Mouse (Mus musculus) left cerebral cortex, adult 18-20 months (tissue): ENCODE measurements around the gene Palld. TPM values are rescaled to one million over a fixed set of nuclear protein-coding genes. Genes with fewer than 3 reads are reported as not detected.

Experiments used
- DNase-seq, 2 experiments: peaks; one replicate each; pipeline ENCODE4 v3.0.0; 2021 to 2022; ENCODE audit warnings: low spot score in 2 of 2, mixed read lengths in 1 of 2
- long read RNA-seq, 2 experiments: library from polyadenylated mRNA; stranded (forward); transcript quantifications; one replicate each; pipeline ENCODE4 v2.0.0; 2021
- total RNA-seq, 2 experiments: library from RNA; stranded (reverse); gene quantifications; 2 replicates each; pipeline ENCODE4 v1.2.3; 2021

Palld gene
- total RNA-seq = 1 to 10 TPM; 3.8 to 4.4 TPM
- long read RNA-seq, experiment 1, full-length matches to known transcripts = 2 of 8 reads
- long read RNA-seq, experiment 1, partial matches to known transcripts = 1 of 8 reads
- long read RNA-seq, experiment 1, other reads (novel, unspliced or antisense) = 5 of 8 reads
- long read RNA-seq, experiment 2, full-length matches to known transcripts = 1 of 1 reads
- long read RNA-seq, experiment 2, partial matches to known transcripts = 0 of 1 reads
- long read RNA-seq, experiment 2, other reads (novel, unspliced or antisense) = 0 of 1 reads

GRCm38 (mm10) chr8:61902521-61902920 is at the start of gene Palld:
Palld (minus strand) TSS chr8:61902690.
- DNase-seq = no peak

DNA sequence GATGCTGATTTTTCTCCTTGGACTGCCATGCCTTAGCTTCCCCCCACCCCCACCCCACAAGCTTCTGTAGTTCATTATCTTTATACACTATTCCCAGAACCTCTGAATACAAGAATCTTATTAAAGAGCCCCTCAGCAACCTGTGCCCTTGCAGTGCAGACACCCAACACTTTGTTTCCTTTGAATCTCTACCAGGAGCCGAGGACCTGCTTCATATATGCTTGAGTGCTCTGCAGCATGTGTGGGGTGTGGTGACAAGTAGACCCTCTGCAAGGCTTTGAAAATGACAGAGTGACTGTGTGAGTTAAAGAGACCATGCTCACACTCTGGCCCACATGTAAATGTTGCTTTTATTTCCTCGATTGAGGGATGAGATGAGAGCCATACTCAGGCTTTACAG is 35.1 kb upstream of the Palld start:
- no peak for DNase-seq

GRCm38 (mm10) chr8:61933243-61933642 is 30.8 kb upstream of the Palld start:
- no peak for DNase-seq

DNA sequence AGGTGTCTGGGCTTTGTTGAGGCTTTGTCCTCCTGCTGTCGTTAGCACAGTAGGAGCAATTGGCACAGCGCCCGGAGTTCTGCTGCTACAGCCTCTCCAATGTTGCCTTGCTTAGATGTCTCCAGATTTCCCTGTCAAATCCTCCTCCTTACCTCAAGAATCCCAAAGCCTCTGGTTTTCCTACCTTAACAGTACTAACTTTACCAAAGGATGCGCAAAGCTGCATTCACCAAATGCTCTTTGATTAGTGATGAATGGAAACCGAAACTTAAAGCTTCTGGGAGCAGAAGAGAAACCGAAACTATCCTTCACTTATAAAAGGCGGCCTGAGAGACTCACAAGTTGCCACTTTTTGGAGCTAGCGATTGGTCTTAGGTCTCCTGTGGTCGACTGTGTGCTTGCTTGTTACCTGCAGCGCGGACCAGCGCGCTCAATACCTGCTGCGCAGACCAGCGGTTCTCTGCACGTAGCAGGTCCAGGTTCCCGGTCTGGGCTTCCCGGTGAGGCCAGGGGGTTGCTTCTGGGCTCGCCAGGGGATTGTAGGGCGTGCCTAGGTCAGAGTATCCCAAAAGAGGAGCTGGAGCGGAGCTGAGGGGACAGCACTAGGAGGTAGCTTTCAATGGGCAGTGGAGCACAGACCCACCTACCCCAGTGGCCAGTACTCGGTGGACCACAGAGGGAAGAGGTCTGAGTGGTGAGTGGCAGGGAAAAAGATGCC is 25.4 kb upstream of the Palld start, which contains the start of gene Ddx60:
Gene Ddx60 (plus strand): TSS at position 311 of the 718 bp plus-strand sequence.
- DNase-seq = peak; percentile 65 to 71

DNA sequence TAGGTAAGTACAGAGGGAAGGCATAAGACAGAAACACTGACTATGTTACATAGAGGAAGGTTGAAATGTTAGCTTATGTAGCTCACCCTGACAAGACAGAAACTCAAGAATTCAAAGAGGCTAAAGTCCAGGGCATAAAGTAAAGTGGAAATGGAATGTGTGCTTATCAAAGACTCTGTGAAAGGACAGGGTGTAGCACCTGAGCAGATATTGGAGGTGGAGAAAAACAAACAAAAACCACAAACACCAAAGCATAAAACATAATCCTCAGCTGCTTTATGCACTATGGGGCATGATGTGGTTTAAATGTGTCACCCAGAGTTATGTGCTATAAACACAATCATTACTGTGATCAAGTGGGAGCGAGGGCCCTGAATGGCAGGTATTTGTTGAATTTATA is 22.0 kb upstream of the Palld start:
- DNase-seq = no peak

DNA sequence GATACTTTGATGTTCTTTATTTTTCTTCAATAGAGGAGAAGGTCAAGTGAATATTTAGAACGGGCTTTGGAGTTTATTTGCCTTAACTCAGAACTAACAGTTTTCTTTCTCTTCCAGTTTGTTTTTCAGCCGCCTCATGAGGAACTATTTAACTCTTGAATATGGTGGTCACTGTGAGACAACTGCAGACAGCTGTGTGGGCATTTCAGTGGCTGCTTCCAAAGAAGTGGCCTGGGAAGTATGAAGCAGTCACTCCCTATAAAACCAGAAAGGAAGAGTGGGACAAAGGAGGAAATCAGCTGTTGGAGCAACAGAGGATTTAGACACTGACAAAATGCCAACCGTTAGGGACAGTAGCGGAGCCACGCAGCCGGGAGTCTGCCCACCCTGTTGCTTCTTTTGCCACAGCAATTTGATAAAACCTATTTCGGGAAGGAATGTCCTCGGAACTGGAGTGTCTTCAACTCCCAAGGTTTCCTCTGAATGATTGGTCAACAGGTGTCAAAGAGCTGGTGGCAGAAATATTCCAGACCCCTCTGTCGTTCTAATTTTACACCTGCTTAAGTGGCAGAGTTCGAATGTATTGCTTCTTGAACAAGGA is 19.1 kb upstream of the Palld start:
- DNase-seq = no peak

GRCm38 (mm10) chr8:61920389-61920788 is 17.9 kb upstream of the Palld start:
- no peak for DNase-seq

- DNase-seq = no peak
Observed at GRCm38 (mm10) chr8:61919145-61919788, 16.8 kb upstream of the Palld start.

DNA sequence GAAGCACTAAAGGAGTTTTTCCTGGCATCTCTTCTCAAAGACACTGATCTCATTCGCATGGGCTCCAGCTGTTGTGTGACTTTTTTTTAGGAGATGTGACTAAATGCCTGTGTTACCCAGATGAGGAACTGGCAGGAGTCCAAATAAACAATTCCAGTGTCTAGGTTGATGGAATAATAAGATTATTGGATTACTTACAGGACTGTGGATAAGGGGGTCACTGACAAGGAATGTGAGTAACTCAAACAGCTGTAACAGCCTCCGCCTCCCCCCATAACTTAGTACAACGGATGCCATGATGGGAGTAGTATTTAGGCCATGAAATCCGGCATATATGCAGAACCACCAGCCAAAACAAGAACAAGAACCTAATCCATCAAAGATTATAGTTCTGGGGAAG is 14.8 kb upstream of the Palld start:
- DNase-seq = no peak

DNA sequence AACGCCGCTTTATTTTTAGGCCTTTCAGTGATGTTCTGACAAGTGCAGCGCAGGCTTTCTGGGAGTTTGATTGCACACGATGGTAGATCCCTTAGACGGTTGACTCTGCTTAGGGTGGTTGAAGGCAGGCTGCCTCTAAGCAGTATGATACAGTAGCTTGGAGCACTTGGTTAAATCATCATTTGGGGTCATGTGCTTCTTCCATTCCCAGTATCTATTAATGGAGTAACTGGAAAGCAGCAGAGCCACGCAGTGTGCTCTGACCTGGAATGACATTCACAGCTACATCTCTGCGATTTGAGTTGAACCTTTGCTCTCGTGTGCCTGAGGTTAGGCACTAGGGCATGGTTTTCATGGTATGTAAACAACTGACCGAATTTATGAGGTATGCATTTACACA is 11.5 kb upstream of the Palld start:
- no peak for DNase-seq

DNA sequence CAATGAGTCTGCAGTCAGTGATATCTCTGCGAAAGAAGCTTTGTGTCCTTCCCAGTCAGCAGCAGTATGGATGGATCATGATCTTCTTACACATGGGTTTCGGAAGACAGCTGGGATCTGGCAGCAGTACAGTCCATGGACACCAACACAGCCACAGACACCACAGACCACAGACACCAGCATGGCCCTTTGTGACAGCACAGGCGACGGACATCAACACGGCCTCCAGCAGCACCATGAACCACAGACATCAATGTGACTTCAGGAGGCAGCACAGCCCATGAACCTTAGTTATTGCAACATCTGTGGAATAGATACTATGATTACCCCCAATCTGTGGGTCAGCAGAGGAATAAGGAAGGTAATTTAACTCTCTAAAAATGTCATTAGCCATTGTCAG is 10.3 kb upstream of the Palld start:
- DNase-seq = no peak

- DNase-seq = no peak
Observed at GRCm38 (mm10) chr8:61909313-61909712, 6.8 kb upstream of the Palld start.

DNA sequence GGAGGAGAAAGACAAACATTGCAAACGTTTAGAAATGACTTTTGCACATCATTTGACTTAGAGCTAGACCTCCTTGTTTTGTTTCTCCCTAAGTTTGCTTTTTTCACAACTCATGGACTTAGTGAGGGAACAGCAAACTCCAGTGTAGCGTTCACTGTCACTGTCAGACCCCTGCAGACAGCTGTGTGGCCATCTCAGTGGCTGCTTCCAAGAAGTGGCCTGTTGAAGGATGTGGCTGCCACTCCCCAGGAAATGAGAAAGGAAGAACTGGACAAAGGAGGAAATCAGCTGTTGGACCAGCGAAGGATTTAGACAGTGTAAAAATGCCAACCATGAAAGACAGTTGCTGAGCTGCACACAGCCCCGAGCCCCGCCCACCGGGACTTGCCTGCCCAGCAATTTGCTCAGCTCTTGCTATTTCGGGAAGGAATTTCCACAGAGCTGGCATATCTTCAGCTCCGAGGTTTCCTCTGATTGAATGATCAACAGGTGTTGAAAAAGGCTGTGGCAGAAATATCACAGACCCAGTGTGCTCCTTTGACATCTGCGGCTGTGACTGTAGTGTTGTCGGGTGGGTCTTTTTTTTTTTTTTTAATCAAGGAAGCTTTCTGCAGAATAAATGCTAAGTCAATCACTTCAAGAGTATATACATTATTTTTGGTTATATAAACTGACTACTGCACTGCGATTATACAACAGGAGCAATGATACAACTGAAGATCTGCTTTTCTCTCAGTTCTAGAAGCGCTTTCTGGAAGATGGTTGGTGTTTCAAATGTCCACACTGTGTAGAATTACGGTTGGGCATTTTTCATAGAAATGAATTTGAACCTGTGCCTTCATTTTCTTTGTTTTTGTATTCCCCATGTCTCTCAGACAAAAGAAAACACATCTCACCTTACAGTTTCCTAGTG is 6.1 kb upstream of the Palld start:
- peak in 1 of 2 experiments; percentile 6 for DNase-seq

DNA sequence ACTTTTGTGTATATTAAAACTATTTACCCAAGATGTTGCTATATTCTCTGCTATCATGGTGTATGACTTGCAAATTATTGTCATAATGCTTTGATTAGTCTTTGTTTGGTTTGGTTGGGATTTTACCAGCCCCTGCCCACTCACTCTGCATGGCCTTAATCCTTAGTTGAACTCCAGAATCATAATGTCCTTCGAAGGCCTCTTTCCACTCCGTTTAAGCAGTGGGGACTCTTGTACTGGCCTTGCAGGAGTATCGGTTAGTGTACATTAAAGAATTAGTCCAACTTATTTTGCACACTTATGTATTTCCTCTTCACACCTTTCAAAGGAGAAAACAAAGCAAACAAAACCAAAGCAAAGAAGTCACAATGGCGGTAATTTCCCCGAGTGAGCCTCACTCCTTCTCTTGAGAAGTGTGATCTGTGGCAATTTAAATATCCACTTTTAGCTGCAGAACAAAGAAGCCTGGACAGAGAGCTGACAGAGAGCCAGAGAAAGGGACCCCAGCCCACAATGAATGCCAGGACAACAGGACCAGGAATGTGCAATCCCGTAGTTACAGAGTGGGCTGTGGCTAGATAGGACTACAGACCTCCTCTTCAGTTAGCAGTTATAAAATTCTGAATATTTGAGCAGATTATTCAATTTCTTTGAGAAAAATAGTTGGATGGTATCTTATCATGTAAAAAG is 1.3 kb downstream of the Palld start:
- no peak for DNase-seq

DNA sequence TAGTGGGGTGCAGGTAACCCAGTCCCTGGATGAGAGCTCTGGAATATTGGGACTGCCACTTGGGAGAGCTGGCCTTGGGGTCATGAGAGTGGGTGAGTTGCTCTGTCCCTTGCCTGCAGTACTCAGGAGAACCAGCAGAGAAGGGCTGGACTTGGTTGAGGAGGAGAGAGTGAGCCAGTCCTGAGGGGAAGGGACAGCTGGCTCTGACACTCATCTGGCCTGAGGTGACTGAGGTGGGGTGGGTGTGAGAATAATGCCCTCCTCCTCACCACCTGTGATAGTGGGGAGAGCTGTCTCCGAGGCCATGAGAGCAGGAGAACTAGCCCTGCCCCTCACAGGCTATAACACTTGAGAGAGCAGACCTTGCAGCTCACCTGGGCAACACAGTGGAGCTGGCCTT is 5.1 kb downstream of the Palld start:
- no peak for DNase-seq

DNA sequence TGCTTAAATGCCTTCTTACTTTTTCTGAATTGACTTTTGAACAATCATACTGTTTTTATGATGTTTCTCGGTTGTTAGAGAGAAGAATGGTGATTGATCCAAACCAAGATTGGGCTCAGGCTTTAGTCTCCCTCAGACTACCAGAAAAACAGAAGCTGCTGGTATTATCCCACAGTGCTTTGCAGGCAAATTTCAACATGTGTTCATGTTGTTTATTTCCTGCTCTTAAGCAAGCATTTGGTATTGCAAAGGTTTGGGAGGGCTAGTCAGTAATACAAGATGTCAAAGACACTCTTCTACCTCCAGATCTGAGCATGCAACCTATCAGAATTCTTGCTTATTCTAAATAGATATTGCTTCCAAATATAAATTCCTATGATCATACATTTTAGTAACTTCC is 5.7 kb downstream of the Palld start:
- no peak for DNase-seq

GRCm38 (mm10) chr8:61894062-61894461 is 8.4 kb downstream of the Palld start:
- DNase-seq = peak; percentile 58 to 70

GRCm38 (mm10) chr8:61877607-61878006 is 24.9 kb downstream of the Palld start:
- DNase-seq = no peak

GRCm38 (mm10) chr8:61875290-61875689 is 27.2 kb downstream of the Palld start:
- DNase-seq = peak; percentile 59 to 74

DNA sequence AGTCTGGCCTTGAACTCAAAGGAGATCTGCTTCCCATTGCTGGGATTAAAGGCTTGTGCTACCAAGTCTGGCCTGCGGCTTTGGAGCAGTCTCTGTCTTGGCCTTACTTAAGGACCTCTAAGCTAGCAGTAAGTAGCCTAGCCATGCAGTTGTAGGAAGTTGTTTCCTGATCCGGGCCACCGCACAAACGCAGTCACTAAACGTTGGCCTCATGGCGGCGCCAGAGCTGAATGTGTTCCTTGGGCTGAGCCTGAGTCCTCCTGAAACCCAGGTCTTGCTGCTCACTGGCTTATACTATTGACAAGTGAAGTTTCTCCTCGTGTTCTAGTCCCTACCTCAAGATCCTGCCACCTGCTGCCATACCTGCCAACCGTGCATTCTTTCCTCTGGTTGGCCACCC is 28.5 kb downstream of the Palld start:
- no peak for DNase-seq
